Mouse (Mus musculus) CD8-positive naive resting alpha-beta T cell, adult 2 months (primary cell): ENCODE data around the gene Afg1l.

Experiments
- DNase-seq, 2 experiments: peaks; one replicate each; pipeline ENCODE4 v3.0.0; 2022; ENCODE audit warnings: low read depth in 2 of 2, low spot score in 2 of 2

Afg1l gene

DNA sequence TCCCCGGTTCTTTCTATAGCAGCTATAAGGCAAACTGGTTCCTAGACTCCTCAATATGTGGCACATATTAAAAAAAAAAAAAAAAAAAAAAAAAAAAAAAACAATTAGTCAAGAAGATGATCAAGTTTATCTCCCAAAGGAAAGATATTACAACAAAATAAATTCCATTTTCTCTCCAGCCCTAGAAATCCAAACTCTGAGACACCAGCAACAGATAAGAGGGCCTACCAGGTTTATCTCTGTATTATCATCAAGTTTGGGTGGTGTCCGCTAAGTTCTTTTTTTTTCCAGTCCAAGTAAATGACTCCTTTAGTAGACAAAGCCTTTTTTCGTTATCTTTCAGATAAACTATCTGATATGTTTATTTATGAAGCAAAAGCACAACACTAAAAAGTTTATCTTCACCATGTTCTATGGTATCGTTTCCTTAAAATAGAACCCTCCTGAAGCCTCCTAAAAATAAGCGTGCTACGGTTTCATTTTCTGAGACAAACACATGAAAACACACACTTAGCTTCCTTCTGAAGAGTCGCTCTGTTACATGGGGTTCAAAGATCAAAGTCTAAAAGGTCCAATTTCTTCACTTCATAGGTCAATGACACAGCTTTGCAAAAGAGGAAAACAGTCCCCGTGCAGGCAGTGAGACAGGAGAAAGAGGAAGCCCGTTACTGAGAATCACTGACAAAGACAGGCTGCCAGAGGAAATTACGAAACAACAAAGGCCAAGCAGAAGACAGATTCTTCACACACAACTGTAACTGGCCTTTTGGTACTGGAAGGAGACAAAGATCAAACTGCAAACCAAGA, 207.9 kb downstream of the Afg1l start:
- DNase-seq: peak; percentile 9 to 27

DNA sequence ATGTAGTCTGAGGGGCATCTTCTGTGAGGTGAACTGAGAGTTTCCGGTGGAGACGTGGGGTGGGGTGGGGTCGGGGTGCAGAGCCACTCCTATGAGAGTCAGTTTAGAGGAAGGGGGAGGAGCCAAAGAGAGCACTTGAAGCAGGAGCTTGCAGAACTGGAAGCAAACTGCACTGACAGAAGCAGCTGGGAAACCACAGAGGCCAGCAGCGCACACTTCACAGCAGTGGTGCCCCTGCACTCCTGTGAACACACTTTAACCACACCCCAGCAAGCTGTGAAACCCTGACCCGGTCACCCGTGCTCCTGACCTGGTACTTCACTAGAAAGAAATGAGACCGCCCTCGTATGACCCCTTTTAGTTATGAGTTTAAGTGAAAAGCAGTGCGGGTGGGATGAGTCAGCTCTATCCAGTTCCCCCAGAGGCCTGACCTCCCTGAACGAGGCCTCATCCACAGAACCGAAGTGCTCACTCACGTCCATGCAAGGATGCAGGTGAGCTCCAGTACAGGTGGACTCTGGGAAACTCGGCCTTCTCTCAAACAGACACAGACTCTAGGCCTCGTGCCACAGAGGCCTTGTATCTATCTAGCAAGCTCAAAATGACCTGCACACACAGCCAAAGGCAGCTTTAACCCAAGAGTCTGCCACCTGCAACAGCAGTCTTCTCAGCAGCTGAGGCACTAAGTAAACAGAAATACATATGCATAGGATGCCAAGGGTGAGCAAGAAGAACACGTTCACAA, 208.9 kb downstream of the Afg1l start:
- peak; percentile 46 to 56 for DNase-seq

DNA sequence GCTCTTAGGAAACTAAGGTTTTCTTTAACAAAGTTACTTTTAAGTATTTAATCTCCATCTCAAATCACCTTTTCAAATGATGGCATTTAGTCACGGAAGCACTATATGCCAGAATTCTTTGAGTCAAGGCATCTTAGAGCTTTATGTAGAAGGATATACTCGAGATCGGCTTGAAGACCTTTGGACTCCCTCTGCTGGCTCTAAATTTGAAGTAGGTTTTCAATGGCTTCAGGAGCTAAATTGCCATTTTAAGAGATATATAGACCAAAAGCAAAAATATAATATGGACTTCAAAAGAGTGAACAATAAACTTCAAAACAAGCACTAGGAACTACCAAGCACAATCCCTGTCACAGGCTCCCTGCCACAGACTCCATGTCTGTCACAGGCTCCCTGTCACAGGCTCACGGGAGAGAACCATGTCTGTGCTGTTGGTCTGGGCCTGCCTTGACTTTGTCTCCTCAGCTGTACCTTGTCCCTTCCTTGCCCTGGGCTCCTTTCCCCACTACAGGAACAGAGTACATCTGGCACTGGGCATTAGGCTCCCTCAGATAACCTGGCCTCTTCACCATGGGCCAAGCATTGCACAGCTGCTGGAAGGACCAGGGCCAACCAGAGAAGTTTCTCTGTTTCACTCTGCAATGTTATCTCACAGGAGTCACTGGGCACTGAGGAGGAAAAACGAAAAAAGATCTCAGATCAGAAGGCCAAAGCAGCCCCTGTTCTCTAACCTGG, 210.4 kb downstream of the Afg1l start:
- no peak for DNase-seq

DNA sequence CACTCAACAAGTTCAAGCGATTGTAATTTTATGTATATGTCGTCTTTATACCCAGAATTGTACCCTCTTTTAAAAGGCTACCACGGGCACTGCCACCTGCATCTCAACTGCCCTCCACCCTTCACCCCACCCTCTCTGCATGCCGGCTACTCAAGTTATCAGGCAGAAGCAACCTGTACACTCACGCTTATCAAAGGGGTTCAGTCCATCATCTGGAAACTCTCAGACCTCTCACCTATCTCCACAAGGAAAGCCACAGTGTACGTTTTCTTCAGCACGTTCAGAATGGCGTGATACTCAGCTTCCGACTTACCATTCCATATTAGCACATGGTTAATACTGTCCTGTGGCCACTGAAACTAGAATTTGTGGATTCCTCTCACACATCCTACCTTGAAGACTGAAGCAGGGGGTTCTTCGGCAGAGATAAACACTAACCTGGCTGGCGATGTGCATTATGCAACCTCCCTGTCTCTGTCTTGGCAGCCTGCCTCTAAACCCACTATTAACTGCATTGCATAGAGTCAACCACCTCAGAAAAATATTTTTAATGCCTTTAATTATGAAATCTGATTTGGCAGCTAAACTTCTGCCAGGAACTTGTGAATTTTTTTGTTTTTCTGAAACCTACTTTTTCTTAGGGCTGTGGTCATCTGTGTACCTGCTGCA, 213.2 kb downstream of the Afg1l start:
- no peak for DNase-seq

DNA sequence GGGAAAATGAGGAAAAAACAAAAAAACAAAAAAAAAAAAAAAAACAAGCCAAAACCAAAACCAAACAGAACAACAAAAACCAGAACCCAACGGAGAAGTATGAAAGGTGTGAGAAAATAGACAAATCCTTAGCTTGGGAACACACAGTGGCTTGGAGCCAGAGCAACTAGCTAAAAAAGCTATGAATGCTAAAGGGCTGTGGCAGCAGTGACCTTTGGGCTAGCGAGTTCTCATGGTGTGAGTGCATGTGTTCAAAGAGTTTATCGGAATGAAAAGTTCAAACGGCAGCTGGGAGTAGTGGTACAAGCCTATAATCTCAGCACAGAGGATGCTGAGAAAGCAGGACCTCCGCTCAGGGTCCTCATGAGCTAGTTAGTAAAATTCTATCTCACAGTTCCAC, 214.2 kb downstream of the Afg1l start:
- DNase-seq: no peak

DNA sequence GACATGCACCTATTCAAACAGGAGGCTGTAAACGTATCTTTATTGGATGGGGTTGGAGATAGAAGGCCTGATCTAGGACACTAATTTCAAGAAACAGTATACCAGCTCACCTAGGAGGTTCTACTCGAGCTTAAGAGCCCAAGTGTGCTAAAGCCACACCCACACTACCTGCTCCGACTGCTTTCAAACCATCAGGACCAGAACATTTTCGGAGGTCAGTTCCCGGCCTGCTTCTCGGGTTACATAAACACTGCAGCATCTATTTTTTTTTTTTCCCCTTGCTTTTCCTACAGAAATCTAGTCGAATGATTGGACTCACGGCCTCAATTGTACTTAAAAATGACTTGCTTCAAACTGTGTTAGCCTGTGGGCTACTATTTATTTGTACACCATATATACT, 214.7 kb downstream of the Afg1l start:
- no peak for DNase-seq
